Mouse (Mus musculus): ENCODE measurements around the gene Mrpl42.

The Mrpl42 gene

GRCm38 (mm10) chr10:95458050-95458806 lies 43.5 kb downstream of the Mrpl42 start:
- CTCF ChIA-PET: interaction anchor here (0.7 kb wide), 1 partner anchor 34 kb away, joined by 19 read pairs; no protein-coding TSS in a partner anchor

GRCm38 (mm10) chr10:95457367-95458049 lies 44.2 kb downstream of the Mrpl42 start:
- CTCF ChIA-PET: interaction anchor here (0.7 kb wide), 1 partner anchor 35 kb away, joined by 19 read pairs; no protein-coding TSS in a partner anchor

- CTCF ChIA-PET: interaction anchor here (0.7 kb wide), 1 partner anchor 11 kb away, joined by 8 read pairs; no protein-coding TSS in a partner anchor
These were observed 45.6 kb downstream of the Mrpl42 start for GRCm38 (mm10) chr10:95456103-95456502.

GRCm38 (mm10) chr10:95453282-95453681 lies 48.5 kb downstream of the Mrpl42 start:
- CTCF ChIA-PET: interaction anchor here (0.6 to 0.7 kb wide), 2 partner anchors 104 to 629 kb away, joined by 3 to 4 read pairs; no protein-coding TSS in a partner anchor

GRCm38 (mm10) chr10:95449033-95449432 lies 52.7 kb downstream of the Mrpl42 start:
- CTCF ChIA-PET: no interaction called here

- CTCF ChIA-PET: interaction anchor here (0.6 kb wide), 1 partner anchor 644 kb away, joined by 4 read pairs; no protein-coding TSS in a partner anchor
These were observed 53.8 kb downstream of the Mrpl42 start for GRCm38 (mm10) chr10:95447954-95448353.

GRCm38 (mm10) chr10:95445104-95446056 lies 56.4 kb downstream of the Mrpl42 start:
- CTCF ChIA-PET: interaction anchor here (0.5 to 0.7 kb wide), 2 partner anchors 11 to 258 kb away, joined by 4 to 8 read pairs; no protein-coding TSS in a partner anchor

GRCm38 (mm10) chr10:95442334-95442733 lies 59.4 kb downstream of the Mrpl42 start:
- CTCF ChIA-PET: interaction anchor here (0.6 kb wide), 1 partner anchor 8 kb away, joined by 3 read pairs; no protein-coding TSS in a partner anchor

GRCm38 (mm10) chr10:95440566-95440965 lies 61.2 kb downstream of the Mrpl42 start:
- CTCF ChIA-PET: interaction anchor here (0.6 kb wide), 3 partner anchors 13 to 300 kb away, joined by 5 to 12 read pairs (median 5); no protein-coding TSS in a partner anchor

- CTCF ChIA-PET: interaction anchor here (0.6 kb wide), 3 partner anchors 12 to 300 kb away, joined by 5 to 12 read pairs (median 5); no protein-coding TSS in a partner anchor
These were observed 61.9 kb downstream of the Mrpl42 start for GRCm38 (mm10) chr10:95439718-95440339.

- CTCF ChIA-PET: no interaction called here
These were observed 62.8 kb downstream of the Mrpl42 start for GRCm38 (mm10) chr10:95438941-95439340.

Measured in spleen, embryonic (tissue).